Mouse (Mus musculus) erythroblast, embryonic 14.5 days (primary cell): Measurements from ENCODE around the gene Sec31b.

Experiments used
- GATA1 ChIP-seq: IDR thresholded peaks from 2 replicates; pipeline ENCODE4 v1.6.1; 2012; ENCODE audit warnings: low read length, inconsistent platforms, mixed read lengths
- TAL1 ChIP-seq: IDR thresholded peaks from 3 replicates; pipeline ENCODE4 v1.6.1; 2012; ENCODE audit warnings: low read length, inconsistent platforms, mixed read lengths

DNA sequence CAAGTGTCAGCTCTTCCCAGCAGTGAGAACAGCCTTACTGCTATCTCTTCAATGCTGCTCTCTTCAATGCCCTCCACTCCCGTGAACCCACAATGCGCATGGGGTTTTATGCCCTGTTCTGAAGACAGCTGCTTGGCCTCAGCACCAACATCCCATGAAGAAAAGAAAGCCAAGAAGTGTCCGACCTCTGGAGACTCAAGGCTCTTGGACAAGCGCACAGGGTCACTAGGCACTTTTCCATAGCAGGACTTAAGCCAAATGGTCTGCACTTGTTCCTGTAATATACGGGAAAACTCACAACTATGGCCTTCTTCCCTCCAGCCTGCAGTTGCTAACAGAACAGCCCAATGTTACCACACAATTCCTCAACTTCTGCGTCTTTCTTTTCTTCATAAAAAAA lies 70.4 kb downstream of the Sec31b start:
- TF ChIP-seq GATA1 (no peak), TAL1 (no peak)
